Mouse (Mus musculus) 416B (cell line): ENCODE measurements around the gene Vmn1r203.
"Not testable (repeated sequence)": the region's sequence is repeated elsewhere in the genome, so short reads cannot be mapped to it uniquely, and the experiment has no call there.

ENCODE experiments used
- DNase-seq: peaks from one replicate; pipeline ENCODE4 v3.0.0; 2011; ENCODE audit warnings: low read depth

Gene Vmn1r203

GRCm38 (mm10) chr13:22517814-22518213 lies at the start of gene Vmn1r203:
TSS of gene Vmn1r203 (plus strand) at chr13:22518114.
- DNase-seq = no peak

GRCm38 (mm10) chr13:22471623-22472022 lies 46.3 kb upstream of the Vmn1r203 start, which contains the start of gene Vmn1r201:
TSS of gene Vmn1r201 (plus strand) at chr13:22471923.
- no peak for DNase-seq

- DNase-seq = no peak
Observed at GRCm38 (mm10) chr13:22502431-22502830, 15.5 kb upstream of the Vmn1r203 start.

- DNase-seq = no peak
Observed at GRCm38 (mm10) chr13:22505281-22505680, 12.6 kb upstream of the Vmn1r203 start, which contains the start of gene Vmn1r202. TSS of gene Vmn1r202 (minus strand) at chr13:22505381.

- not testable (repeated sequence) for DNase-seq
Observed at GRCm38 (mm10) chr13:22552898-22553297, 35.0 kb downstream of the Vmn1r203 start, which contains the start of gene Vmn1r204. TSS of gene Vmn1r204 (plus strand) at chr13:22553198.

- DNase-seq = not testable (repeated sequence)
Observed at GRCm38 (mm10) chr13:22574911-22575310, 57.0 kb downstream of the Vmn1r203 start.
